Mouse (Mus musculus): Measurements from ENCODE around the gene Fbxo2.
"Not testable (repeated sequence)": the region's sequence is repeated elsewhere in the genome, so short reads cannot be mapped to it uniquely, and the experiment has no call there.

The Fbxo2 gene

GRCm38 (mm10) chr4:148174495-148174862, 14.1 kb downstream of the Fbxo2 start:
- no peak for DNase-seq (ENCODE audit: low read depth, low spot score)

GRCm38 (mm10) chr4:148176603-148177002, 16.2 kb downstream of the Fbxo2 start:
- not testable (repeated sequence) for DNase-seq (ENCODE audit: low read depth, low spot score)

- no peak for DNase-seq (ENCODE audit: low read depth, low spot score)
Measured at GRCm38 (mm10) chr4:148177716-148178115, 17.3 kb downstream of the Fbxo2 start.

- DNase-seq (ENCODE audit: low read depth, low spot score) = no peak
Measured at GRCm38 (mm10) chr4:148181483-148181882, 21.1 kb downstream of the Fbxo2 start.

GRCm38 (mm10) chr4:148182363-148182762, 21.9 kb downstream of the Fbxo2 start:
- DNase-seq (ENCODE audit: low read depth, low spot score) = no peak

- DNase-seq (ENCODE audit: low read depth, low spot score) = no peak
Measured at GRCm38 (mm10) chr4:148184564-148184963, 24.1 kb downstream of the Fbxo2 start.

GRCm38 (mm10) chr4:148185819-148186218, 25.4 kb downstream of the Fbxo2 start:
- no peak for DNase-seq (ENCODE audit: low read depth, low spot score)

- not testable (repeated sequence) for DNase-seq (ENCODE audit: low read depth, low spot score)
Measured at GRCm38 (mm10) chr4:148188767-148189166, 28.3 kb downstream of the Fbxo2 start.

- peak; percentile 50 for DNase-seq (ENCODE audit: low read depth, low spot score)
Measured at GRCm38 (mm10) chr4:148192707-148193245, 32.4 kb downstream of the Fbxo2 start.

GRCm38 (mm10) chr4:148194400-148194799, 34.0 kb downstream of the Fbxo2 start:
- DNase-seq (ENCODE audit: low read depth, low spot score) = no peak

GRCm38 (mm10) chr4:148198721-148199120, 38.3 kb downstream of the Fbxo2 start:
- no peak for DNase-seq (ENCODE audit: low read depth, low spot score)

- no peak for DNase-seq (ENCODE audit: low read depth, low spot score)
Measured at GRCm38 (mm10) chr4:148203557-148203956, 43.1 kb downstream of the Fbxo2 start.

- DNase-seq (ENCODE audit: low read depth, low spot score) = no peak
Measured at GRCm38 (mm10) chr4:148204061-148204872, 43.8 kb downstream of the Fbxo2 start.

GRCm38 (mm10) chr4:148204873-148205232, 44.4 kb downstream of the Fbxo2 start:
- no peak for DNase-seq (ENCODE audit: low read depth, low spot score)

- no peak for DNase-seq (ENCODE audit: low read depth, low spot score)
Measured at GRCm38 (mm10) chr4:148214460-148215136, 54.2 kb downstream of the Fbxo2 start.

GRCm38 (mm10) chr4:148215264-148215900, 55.0 kb downstream of the Fbxo2 start:
- no peak for DNase-seq (ENCODE audit: low read depth, low spot score)

Measured in WW6 (cell line).